Mouse (Mus musculus) G1E (cell line): ENCODE results near the gene Phf7. TPM values are rescaled to one million over a fixed set of nuclear protein-coding genes. Genes with fewer than 3 reads are reported as not detected.

Experiments
- ATAC-seq: 2 replicates; pipeline ENCODE4 v1.8.0; 2016; ENCODE audit warnings: mild to moderate bottlenecking; ENCODE audit not compliant: insufficient number of reproducible peaks, poor library complexity, low FRiP score, severe bottlenecking; ENCODE audit errors: extremely low read depth
- DNase-seq: peaks from one replicate; pipeline ENCODE4 v3.0.0; 2012; ENCODE audit warnings: low spot score
- H3K27me3 ChIP-seq: 2 replicates; pipeline ENCODE4 v1.6.1; 2012; ENCODE audit warnings: mild to moderate bottlenecking, low read length, inconsistent platforms; ENCODE audit not compliant: insufficient read depth
- H3K36me3 ChIP-seq: replicated peaks from 2 replicates; pipeline ENCODE3; 2012; ENCODE audit warnings: mild to moderate bottlenecking, inconsistent platforms
- H3K4me1 ChIP-seq: 2 replicates; pipeline ENCODE4 v1.6.1; 2012; ENCODE audit warnings: low read depth, low read length, inconsistent platforms, mixed read lengths; ENCODE audit not compliant: insufficient read depth
- H3K4me3 ChIP-seq: 2 replicates; pipeline ENCODE4 v1.5.1; 2012; ENCODE audit warnings: low read depth, mild to moderate bottlenecking, inconsistent platforms, low read length, moderate library complexity, mixed read lengths
- H3K9me3 ChIP-seq: replicated peaks from 2 replicates; pipeline ENCODE4 v1.6.1; 2012; ENCODE audit warnings: inconsistent platforms
- CTCF ChIP-seq: IDR thresholded peaks from 2 replicates; pipeline ENCODE4 v1.5.1; 2012; ENCODE audit warnings: low read depth, low read length, inconsistent platforms, mixed read lengths
- GATA1 ChIP-seq: IDR thresholded peaks from 2 replicates; pipeline ENCODE4 v1.6.1; 2012; ENCODE audit warnings: borderline replicate concordance, low read length, inconsistent platforms, mixed read lengths
- GATA2 ChIP-seq: IDR thresholded peaks from 2 replicates; pipeline ENCODE4 v1.6.1; 2012; ENCODE audit warnings: low read depth, low read length, inconsistent platforms, borderline replicate concordance
- POLR2AphosphoS5 ChIP-seq: IDR thresholded peaks from 2 replicates; pipeline ENCODE4 v1.6.1; 2012; ENCODE audit warnings: low read depth, low read length, inconsistent platforms; ENCODE audit not compliant: insufficient replicate concordance
- TAL1 ChIP-seq: conservative IDR thresholded peaks from 2 replicates; pipeline ENCODE4 v1.6.1; 2012; ENCODE audit warnings: low read depth, low read length, inconsistent platforms, mixed read lengths
- polyA plus RNA-seq: library from polyadenylated mRNA; stranded (reverse); fragments of >175 nt; gene quantifications from 2 replicates; pipeline ENCODE4 v1.2.3, GENCODE M21; 2012
- total RNA-seq, 2 experiments: library from RNA; stranded (forward) in 1 of 2; stranded (reverse) in 1 of 2; fragments of 200-1000 nt in 1 of 2; fragments of >200 nt in 1 of 2; fragmentation: Nextera tagmentation in 1 of 2; gene quantifications; 2 replicates each; pipeline ENCODE4 v1.2.3; 2014 to 2017

The Phf7 gene
- total and polyA plus RNA-seq, 3 experiments, result 1.9 to 11.7 (median 5.8) TPM

DNA sequence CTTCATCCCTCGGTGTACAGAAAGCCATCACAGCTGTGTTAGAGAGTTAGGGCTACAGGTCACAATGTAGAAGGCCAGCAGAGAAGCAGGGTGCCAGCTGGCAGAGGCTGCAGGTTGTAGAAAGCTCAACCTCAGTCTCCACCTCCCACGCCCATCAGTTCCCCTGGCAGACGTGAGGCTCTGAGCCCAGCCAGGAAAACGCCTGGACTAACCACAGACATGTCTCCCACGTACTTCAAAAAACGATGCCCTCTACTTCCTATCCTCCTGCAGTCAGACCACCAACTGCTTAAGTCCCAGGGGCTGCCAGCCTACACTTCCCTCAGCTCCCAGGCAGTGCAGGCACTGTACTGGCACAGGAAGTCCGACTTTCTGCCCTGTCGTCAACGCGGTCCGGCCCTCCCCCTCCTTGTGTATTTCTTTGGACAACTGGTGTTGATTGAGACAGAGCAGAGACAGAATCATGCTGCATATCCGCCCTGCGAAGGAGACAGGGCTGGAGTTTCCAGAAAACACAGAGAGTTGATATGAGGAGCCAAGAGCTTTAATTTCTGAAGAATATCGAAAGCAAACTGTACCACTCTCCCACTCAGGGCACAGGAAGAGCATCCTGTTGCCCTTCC lies 56.1 kb downstream of the Phf7 start:
- no peaks in the 10 kb centered on the region for H3K9me3 ChIP-seq
- TF ChIP-seq GATA1, result no peak
- TF ChIP-seq GATA2, result no peak
- no peak for TF ChIP-seq POLR2AphosphoS5
- no peak for TF ChIP-seq TAL1
- no peak for TF ChIP-seq CTCF
- H3K27me3 ChIP-seq, result no peaks in the 10 kb centered on the region
- ATAC-seq (no peak), DNase-seq (no peak)
- H3K4me3 ChIP-seq, result no peak overlapping the region
- peaks cover 92% of the 10 kb centered on the region for H3K36me3 ChIP-seq
- H3K4me1 ChIP-seq, result peaks cover 34% of the 10 kb centered on the region

DNA sequence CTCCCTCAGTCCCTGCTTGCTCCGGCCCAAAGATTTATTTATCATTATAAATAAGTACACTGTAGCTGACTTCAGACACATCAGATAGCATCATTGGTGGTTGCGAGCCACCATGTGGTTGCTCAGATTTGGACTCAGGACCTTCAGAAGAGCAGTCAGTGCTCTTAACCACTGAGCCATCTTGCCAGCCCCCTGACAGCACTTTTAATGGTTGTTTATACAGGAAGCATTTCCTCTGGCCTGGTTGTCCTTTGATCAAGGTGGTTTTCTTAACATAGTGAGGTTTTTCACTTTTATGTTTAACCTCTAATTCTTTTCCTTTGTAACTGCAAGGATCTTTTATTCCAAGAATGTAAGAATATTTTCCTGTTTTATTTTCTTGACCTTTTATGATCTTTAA lies 56.7 kb downstream of the Phf7 start:
- Histone ChIP-seq H3K36me3 (peaks cover 92% of the 10 kb centered on the region), H3K4me3 (no peak overlapping the region), H3K27me3 (no peaks in the 10 kb centered on the region), H3K4me1 (peaks cover 31% of the 10 kb centered on the region), H3K9me3 (no peaks in the 10 kb centered on the region)
- TF ChIP-seq GATA1 (no peak), POLR2AphosphoS5 (no peak), TAL1 (no peak), CTCF (no peak), GATA2 (no peak)
- DNase-seq (no peak), ATAC-seq (no peak)

DNA sequence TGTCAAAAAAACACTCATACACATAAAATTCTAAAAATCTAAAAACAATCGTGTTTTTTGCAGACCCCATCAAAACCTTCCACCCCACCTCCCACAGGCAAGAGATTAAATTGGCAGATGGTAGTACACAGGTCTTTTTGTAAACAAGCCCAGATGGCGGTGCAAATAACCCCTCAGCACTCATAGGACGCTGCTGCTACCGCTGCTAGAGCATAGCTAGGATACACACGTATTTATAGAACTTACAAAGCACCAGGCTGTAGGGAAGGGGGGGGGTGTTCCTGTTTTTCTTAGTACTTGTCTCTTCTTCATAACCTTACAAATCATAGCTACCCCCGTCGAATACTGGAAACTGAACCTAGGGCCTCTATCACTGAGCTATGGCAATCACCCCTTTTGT lies 57.3 kb downstream of the Phf7 start:
- TF ChIP-seq GATA1, result no peak
- no peak for TF ChIP-seq GATA2
- no peaks in the 10 kb centered on the region for H3K27me3 ChIP-seq
- DNase-seq (no peak), ATAC-seq (no peak)
- H3K4me3 ChIP-seq, result no peak overlapping the region
- H3K36me3 ChIP-seq, result peaks cover 92% of the 10 kb centered on the region
- H3K9me3 ChIP-seq, result no peaks in the 10 kb centered on the region
- H3K4me1 ChIP-seq, result peaks cover 28% of the 10 kb centered on the region

DNA sequence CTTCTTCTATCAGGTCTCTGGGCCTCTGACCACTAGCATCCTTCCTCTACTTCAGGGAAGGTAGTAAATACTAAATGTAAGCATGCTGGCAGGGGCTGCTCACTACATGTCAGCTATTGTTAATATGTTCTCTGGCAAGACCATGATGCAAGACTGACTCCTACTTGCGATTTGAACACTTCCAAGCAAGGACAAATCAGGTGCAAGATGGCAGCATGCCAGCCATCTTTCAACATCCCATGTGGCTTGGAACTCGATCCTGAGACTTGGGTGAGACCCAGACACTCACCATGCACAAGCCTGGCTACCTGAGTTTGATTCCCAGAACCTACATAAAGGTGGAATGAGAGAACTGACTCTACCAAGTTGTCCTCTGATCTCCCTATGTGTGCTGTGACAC lies 59.2 kb downstream of the Phf7 start:
- no peak for DNase-seq
- no peak for TF ChIP-seq GATA2
- TF ChIP-seq CTCF, result no peak
- TF ChIP-seq POLR2AphosphoS5, result no peak
- TF ChIP-seq TAL1, result no peak
- TF ChIP-seq GATA1, result no peak
- Histone ChIP-seq H3K9me3 (no peaks in the 10 kb centered on the region), H3K4me1 (peaks cover 20% of the 10 kb centered on the region), H3K36me3 (peaks cover 97% of the 10 kb centered on the region), H3K4me3 (no peak overlapping the region), H3K27me3 (no peaks in the 10 kb centered on the region)
- ATAC-seq, result no peak

DNA sequence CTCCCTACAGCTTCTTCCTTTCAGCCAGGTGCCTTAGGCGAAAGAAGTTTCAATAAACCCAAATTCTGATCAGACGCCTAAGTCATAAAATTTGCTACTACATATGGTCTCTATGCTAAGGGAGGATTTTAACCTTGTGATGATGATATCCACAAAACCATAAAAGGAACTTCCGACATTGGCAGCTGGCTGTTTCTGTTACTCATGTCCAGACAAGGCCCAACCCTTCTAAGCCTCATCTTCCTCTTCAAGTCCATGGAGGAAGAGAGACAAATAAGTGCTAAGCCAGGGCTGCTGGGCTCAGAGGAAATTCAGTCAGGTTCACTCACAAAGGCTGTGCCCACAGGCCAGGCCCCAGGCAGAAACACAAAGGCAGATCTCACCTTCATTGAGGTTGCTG lies 61.8 kb downstream of the Phf7 start:
- Histone ChIP-seq H3K27me3 (no peaks in the 10 kb centered on the region), H3K36me3 (peaks cover 98% of the 10 kb centered on the region), H3K9me3 (no peaks in the 10 kb centered on the region), H3K4me1 (peaks cover 6% of the 10 kb centered on the region), H3K4me3 (no peak overlapping the region)
- DNase-seq (no peak), ATAC-seq (no peak)
- TF ChIP-seq TAL1, result no peak
- no peak for TF ChIP-seq GATA2
- TF ChIP-seq CTCF, result no peak
- TF ChIP-seq GATA1, result no peak
- no peak for TF ChIP-seq POLR2AphosphoS5

- ATAC-seq (no peak), DNase-seq (no peak)
- TF ChIP-seq TAL1 (no peak), CTCF (no peak), GATA1 (no peak), POLR2AphosphoS5 (no peak), GATA2 (no peak)
- Histone ChIP-seq H3K27me3 (no peaks in the 10 kb centered on the region), H3K36me3 (peaks cover 100% of the 10 kb centered on the region), H3K4me1 (peaks cover 8% of the 10 kb centered on the region), H3K4me3 (no peak overlapping the region), H3K9me3 (no peaks in the 10 kb centered on the region)
Measured at GRCm38 (mm10) chr14:31188771-31189181, 62.3 kb downstream of the Phf7 start.

Other genes starting within 250 kb of the Phf7 start
- gene Glt8d1, start 249.9 kb downstream of the Phf7 start, total RNA-seq (2014; fragmentation: Nextera tagmentation), result 48.8 and 53.6 TPM in 2 replicates
- 23.7 and 34.4 TPM in 2 replicates for gene Glt8d1, start 249.9 kb downstream of the Phf7 start, total RNA-seq (2017)
- 4.5 and 4.7 TPM in 2 replicates for gene Glt8d1, start 249.9 kb downstream of the Phf7 start, polyA plus RNA-seq
- 124 and 129 TPM in 2 replicates for gene Spcs1, start 249.6 kb downstream of the Phf7 start, total RNA-seq (2014; fragmentation: Nextera tagmentation)
- gene Spcs1, start 249.6 kb downstream of the Phf7 start, total RNA-seq (2017), result 169 and 173 TPM in 2 replicates
- 17.7 TPM in 2 replicates for gene Spcs1, start 249.6 kb downstream of the Phf7 start, polyA plus RNA-seq
- gene Pbrm1, start 232.2 kb downstream of the Phf7 start, total RNA-seq (2014; fragmentation: Nextera tagmentation), result 144 and 168 TPM in 2 replicates
- 51.4 and 61.2 TPM in 2 replicates for gene Pbrm1, start 232.2 kb downstream of the Phf7 start, total RNA-seq (2017)
- gene Pbrm1, start 232.2 kb downstream of the Phf7 start, polyA plus RNA-seq, result 11.9 and 15.3 TPM in 2 replicates
- 376 and 398 TPM in 2 replicates for gene Gnl3, start 232.2 kb downstream of the Phf7 start, total RNA-seq (2014; fragmentation: Nextera tagmentation)
- 271 and 308 TPM in 2 replicates for gene Gnl3, start 232.2 kb downstream of the Phf7 start, total RNA-seq (2017)
- 21.8 and 37.9 TPM in 2 replicates for gene Gnl3, start 232.2 kb downstream of the Phf7 start, polyA plus RNA-seq
- gene Smim4, start 122.4 kb downstream of the Phf7 start, total RNA-seq (2014; fragmentation: Nextera tagmentation), result 32.1 and 36.7 TPM in 2 replicates
- gene Smim4, start 122.4 kb downstream of the Phf7 start, total RNA-seq (2017), result 167 and 173 TPM in 2 replicates
- gene Smim4, start 122.4 kb downstream of the Phf7 start, polyA plus RNA-seq, result 71.4 and 93.4 TPM in 2 replicates
- gene Nt5dc2, start 120.3 kb downstream of the Phf7 start, total RNA-seq (2014; fragmentation: Nextera tagmentation), result 213 and 233 TPM in 2 replicates
- gene Nt5dc2, start 120.3 kb downstream of the Phf7 start, total RNA-seq (2017), result 136 and 175 TPM in 2 replicates
- gene Nt5dc2, start 120.3 kb downstream of the Phf7 start, polyA plus RNA-seq, result 381 and 572 TPM in 2 replicates
- not detected in 2 replicates for gene Stab1, start 82.7 kb downstream of the Phf7 start, total RNA-seq (2014; fragmentation: Nextera tagmentation)
- 0.44 and 0.52 TPM in 2 replicates for gene Stab1, start 82.7 kb downstream of the Phf7 start, total RNA-seq (2017)
- gene Stab1, start 82.7 kb downstream of the Phf7 start, polyA plus RNA-seq, result not detected in 2 replicates
- 3.3 TPM in 1 of 2 replicates, not detected in the other for gene Tnnc1, start 43.0 kb downstream of the Phf7 start, total RNA-seq (2014; fragmentation: Nextera tagmentation)
- gene Tnnc1, start 43.0 kb downstream of the Phf7 start, total RNA-seq (2017), result 1.1 TPM in 1 of 2 replicates, not detected in the other
- gene Tnnc1, start 43.0 kb downstream of the Phf7 start, polyA plus RNA-seq, result 0.08 TPM in 1 of 2 replicates, not detected in the other
- 287 and 312 TPM in 2 replicates for gene Nisch, start 34.4 kb downstream of the Phf7 start, total RNA-seq (2014; fragmentation: Nextera tagmentation)
- 83.8 and 87.1 TPM in 2 replicates for gene Nisch, start 34.4 kb downstream of the Phf7 start, total RNA-seq (2017)
- 173 and 201 TPM in 2 replicates for gene Nisch, start 34.4 kb downstream of the Phf7 start, polyA plus RNA-seq
- not detected in 2 replicates for gene Sema3g, start 33.5 kb downstream of the Phf7 start, total RNA-seq (2014; fragmentation: Nextera tagmentation)
- gene Sema3g, start 33.5 kb downstream of the Phf7 start, total RNA-seq (2017), result 0.11 TPM in 1 of 2 replicates, not detected in the other
- gene Sema3g, start 33.5 kb downstream of the Phf7 start, polyA plus RNA-seq, result not detected in 2 replicates
- gene Bap1, start 133 bp upstream of the Phf7 start, total RNA-seq (2014; fragmentation: Nextera tagmentation), result 26.4 and 47.0 TPM in 2 replicates
- 42.5 and 45.9 TPM in 2 replicates for gene Bap1, start 133 bp upstream of the Phf7 start, total RNA-seq (2017)
- 65.7 and 66.3 TPM in 2 replicates for gene Bap1, start 133 bp upstream of the Phf7 start, polyA plus RNA-seq
- gene Dnah1, start 72.6 kb upstream of the Phf7 start, total RNA-seq (2014; fragmentation: Nextera tagmentation), result not detected in 2 replicates
- under 0.01 TPM in 2 replicates for gene Dnah1, start 72.6 kb upstream of the Phf7 start, total RNA-seq (2017)
- gene Dnah1, start 72.6 kb upstream of the Phf7 start, polyA plus RNA-seq, result not detected in 2 replicates
- gene Capn7, start 85.3 kb upstream of the Phf7 start, total RNA-seq (2014; fragmentation: Nextera tagmentation), result 46.9 and 72.7 TPM in 2 replicates
- 62.5 and 66.6 TPM in 2 replicates for gene Capn7, start 85.3 kb upstream of the Phf7 start, total RNA-seq (2017)
- 6.2 and 6.6 TPM in 2 replicates for gene Capn7, start 85.3 kb upstream of the Phf7 start, polyA plus RNA-seq
- gene Sh3bp5, start 184.8 kb upstream of the Phf7 start, total RNA-seq (2014; fragmentation: Nextera tagmentation), result not detected in 2 replicates
- gene Sh3bp5, start 184.8 kb upstream of the Phf7 start, total RNA-seq (2017), result 0.23 and 0.33 TPM in 2 replicates
- 0.22 and 0.37 TPM in 2 replicates for gene Sh3bp5, start 184.8 kb upstream of the Phf7 start, polyA plus RNA-seq
- 32.8 and 44.3 TPM in 2 replicates for gene Eaf1, start 243.1 kb upstream of the Phf7 start, total RNA-seq (2014; fragmentation: Nextera tagmentation)
- 42.3 and 49.0 TPM in 2 replicates for gene Eaf1, start 243.1 kb upstream of the Phf7 start, total RNA-seq (2017)
- 182 and 228 TPM in 2 replicates for gene Eaf1, start 243.1 kb upstream of the Phf7 start, polyA plus RNA-seq
- 47.3 and 57.2 TPM in 2 replicates for gene Mettl6, start 243.7 kb upstream of the Phf7 start, total RNA-seq (2014; fragmentation: Nextera tagmentation)
- gene Mettl6, start 243.7 kb upstream of the Phf7 start, total RNA-seq (2017), result 76.5 and 77.9 TPM in 2 replicates
- gene Mettl6, start 243.7 kb upstream of the Phf7 start, polyA plus RNA-seq, result 2.3 and 3.1 TPM in 2 replicates